ENCODE assay signal across 35 mouse cellular contexts in the genomic region with DNA sequence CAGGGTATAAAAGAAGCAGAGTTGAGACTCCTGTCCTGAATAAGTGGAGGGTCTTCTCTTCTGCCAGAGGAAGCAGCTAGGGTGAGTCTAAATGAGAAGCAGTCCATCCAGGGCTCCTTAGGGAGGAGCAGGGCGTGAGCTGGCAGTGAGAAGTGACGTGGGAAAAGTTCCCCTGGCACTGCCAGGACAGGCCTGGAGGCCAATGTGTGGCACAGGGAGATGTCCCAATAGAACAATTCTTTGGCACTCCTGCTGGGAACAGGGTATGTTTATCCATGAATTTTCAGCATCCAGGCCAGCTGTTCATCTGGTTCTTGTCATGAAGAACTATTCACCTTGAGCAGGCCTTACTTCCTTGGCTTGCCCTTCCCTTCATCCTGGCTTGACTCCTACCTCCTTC. TPM values are rescaled to one million over a fixed set of nuclear protein-coding genes. Genes with fewer than 3 reads are reported as not detected.
"Had no signal": no experiment of that assay in that cellular context is flagged by ENCODE, and none has a peak within 500 bp of the region (broad histone marks: within the 10 kb centered on the region; RNA-seq: fewer than 3 reads in every experiment).

No protein-coding gene starts in this region.

- H3K4me3 ChIP-seq: heart, embryonic 10.5 days; heart, embryonic 12.5 days; hindbrain, embryonic 10.5 days; hindbrain, embryonic 12.5 days; intestine, embryonic 15.5 days; layer of hippocampus, adult 2 months; left cerebral cortex, adult 2 months; limb, embryonic 10.5 days; limb, embryonic 12.5 days; liver, embryonic 13.5 days; liver, embryonic 15.5 days had no signal

- H3K36me3 ChIP-seq: heart, embryonic 10.5 days; heart, embryonic 12.5 days; hindbrain, embryonic 10.5 days; hindbrain, embryonic 12.5 days; intestine, embryonic 15.5 days; limb, embryonic 10.5 days; limb, embryonic 12.5 days; liver, embryonic 13.5 days; liver, embryonic 15.5 days had no signal

- H3K4me2 ChIP-seq: heart, embryonic 12.5 days; hindbrain, embryonic 12.5 days; hindbrain, embryonic 14.5 days; intestine, embryonic 15.5 days; limb, embryonic 12.5 days; liver, embryonic 11.5 days; liver, embryonic 13.5 days; liver, embryonic 15.5 days had no signal

- H3K27ac ChIP-seq: heart, embryonic 10.5 days; hindbrain, embryonic 10.5 days; hindbrain, embryonic 12.5 days; hindbrain, embryonic 14.5 days; intestine, embryonic 15.5 days; layer of hippocampus, adult 2 months; left cerebral cortex, adult 2 months; limb, embryonic 10.5 days; limb, embryonic 12.5 days; liver, embryonic 13.5 days; liver, embryonic 15.5 days had no signal

- DNase-seq: heart, postnatal 10 days; heart, postnatal 4 days; kidney, adult 18-20 months; kidney, adult 8-10 months; kidney, postnatal 10 days; kidney, postnatal 25 days; kidney, postnatal 4 days; liver; liver, embryonic 13.5 days; liver, postnatal 0 days had no signal

- H3K9ac ChIP-seq: heart, embryonic 12.5 days; hindbrain, embryonic 12.5 days; hindbrain, embryonic 14.5 days; intestine, embryonic 15.5 days; limb, embryonic 12.5 days; liver, embryonic 13.5 days; liver, embryonic 15.5 days; liver, postnatal 0 days had no signal

- H3K9me3 ChIP-seq: heart, embryonic 10.5 days; heart, embryonic 12.5 days; hindbrain, embryonic 10.5 days; hindbrain, embryonic 12.5 days; intestine, embryonic 15.5 days; limb, embryonic 10.5 days; limb, embryonic 12.5 days; liver, embryonic 13.5 days; liver, embryonic 15.5 days had no signal

- ATAC-seq: hindbrain, embryonic 16.5 days; inflammation-experienced regulatory T-cells, adult 6 months; intestine, embryonic 15.5 days; intestine, postnatal 0 days; liver, postnatal 0 days had no signal

- H3K27me3 ChIP-seq: heart, embryonic 12.5 days; hindbrain, embryonic 12.5 days; intestine, embryonic 15.5 days; limb, embryonic 12.5 days; liver, embryonic 13.5 days; liver, embryonic 15.5 days had no signal

- H3K4me1 ChIP-seq: limb, embryonic 10.5 days; liver, embryonic 13.5 days; liver, embryonic 15.5 days had no signal

RNA-seq across cellular contexts. Expression of a gene that starts 29.1 kb away (rescaled TPM):
- total RNA-seq: gastrocnemius, adult 8-10 months; granulocyte monocyte progenitor cell, adult 5-6 weeks; heart, adult 18-20 months; heart, adult 8-10 months; heart, postnatal 10 days; heart, postnatal 25 days; heart, postnatal 4 days; layer of hippocampus, adult 2 months; layer of hippocampus, postnatal 10 days; layer of hippocampus, postnatal 25 days; left cerebral cortex, postnatal 14 days had no signal
- polyA plus RNA-seq: heart, embryonic 10.5 days; heart, embryonic 12.5 days; heart, embryonic 14.5 days; hindbrain, embryonic 10.5 days; hindbrain, embryonic 14.5 days; hindbrain, embryonic 16.5 days; inflammation-experienced regulatory T-cells, adult 6 months; intestine, embryonic 15.5 days; intestine, postnatal 0 days; limb, embryonic 10.5 days; limb, embryonic 12.5 days; limb, embryonic 14.5 days; liver, embryonic 11.5 days; liver, embryonic 13.5 days; liver, embryonic 15.5 days; liver, postnatal 0 days had no signal
